Mouse (Mus musculus) granulocyte monocyte progenitor cell, adult 5-6 weeks (primary cell): Measurements from ENCODE around the gene H1f0. TPM values are rescaled to one million over a fixed set of nuclear protein-coding genes. Genes with fewer than 3 reads are reported as not detected.

Experiments used
- ATAC-seq: replicated peaks from 2 replicates; pipeline ENCODE4 v1.8.0; 2016; ENCODE audit warnings: mild to moderate bottlenecking, moderate TSS enrichment, inconsistent platforms; ENCODE audit not compliant: poor library complexity, severe bottlenecking
- total RNA-seq, 2 experiments: library from RNA; stranded (forward) in 1 of 2; stranded (reverse) in 1 of 2; fragments of 200-712, 200-1000 nt in 1 of 2; fragments of >200 nt in 1 of 2; fragmentation: Nextera tagmentation in 1 of 2; gene quantifications; 2 replicates each; pipeline ENCODE4 v1.2.3; 2014 to 2017

The H1f0 gene
- total RNA-seq (2014; fragmentation: Nextera tagmentation) (10.6 and 17.0 TPM in 2 replicates), total RNA-seq (2017) (19.6 and 24.4 TPM in 2 replicates)

GRCm38 (mm10) chr15:79028237-79028738 is at the start of gene H1f0:
Gene H1f0 (plus strand): TSS chr15:79028450.
- peak; percentile 69 for ATAC-seq

- peak; percentile 55 for ATAC-seq
These were observed 49.4 kb upstream of the H1f0 start for GRCm38 (mm10) chr15:78978875-78979274.

DNA sequence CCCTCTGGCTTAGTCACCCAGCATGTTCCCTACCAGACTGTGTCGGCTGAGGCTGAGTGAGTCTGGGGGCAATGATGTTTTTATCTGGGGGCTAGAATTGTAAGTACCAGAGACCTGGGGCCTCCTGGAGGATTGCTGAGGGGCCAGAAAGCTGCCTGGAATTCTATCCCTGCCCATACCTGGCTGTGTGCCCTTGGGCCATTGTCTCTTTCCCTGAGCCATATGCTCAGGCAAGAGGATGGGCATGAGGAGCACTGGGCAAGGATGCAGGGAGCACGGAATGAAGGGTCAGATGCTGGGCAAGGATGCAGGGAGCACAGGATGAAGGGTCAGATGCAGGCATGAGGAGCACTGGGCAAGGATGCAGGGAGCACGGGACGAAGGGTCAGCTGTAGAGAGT is 48.2 kb upstream of the H1f0 start:
- no peak for ATAC-seq

DNA sequence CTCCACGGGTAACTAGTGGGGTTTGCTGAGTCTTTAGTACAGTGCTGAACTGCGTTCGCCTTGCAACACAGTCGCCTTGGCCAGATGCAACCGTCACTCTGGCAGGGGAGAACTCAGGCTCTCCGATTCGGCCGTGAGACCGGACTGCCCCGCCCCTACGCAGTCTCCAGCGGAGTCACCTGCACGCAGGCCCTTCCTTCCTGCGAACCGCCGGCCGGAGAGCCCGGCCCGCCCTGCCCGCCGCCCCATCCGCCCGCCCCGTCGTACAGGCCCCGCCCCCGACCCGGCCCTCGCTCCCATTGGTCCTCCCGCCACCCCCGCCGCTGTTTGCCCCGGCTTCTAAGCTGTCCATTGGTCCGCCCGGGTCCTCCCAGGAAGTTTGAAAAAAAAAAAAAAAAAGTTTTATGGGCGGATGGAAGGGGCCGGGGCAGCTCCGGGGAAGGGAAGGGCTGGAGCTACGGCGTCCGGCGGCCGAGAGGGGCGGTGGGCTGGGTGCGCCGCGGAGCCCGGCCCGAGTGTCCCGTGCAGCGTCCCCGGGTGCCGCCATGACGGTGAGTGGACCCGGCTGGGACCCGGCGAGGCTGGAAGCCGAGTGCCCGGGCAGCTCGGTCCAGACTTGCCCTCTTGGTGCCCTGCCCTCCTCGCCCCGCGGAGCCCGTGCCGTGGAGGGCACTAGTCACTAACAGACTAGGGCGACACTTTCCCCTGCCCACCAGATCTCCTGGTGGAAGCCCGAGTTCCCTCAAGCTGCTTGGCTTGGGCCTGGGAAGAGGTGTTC is 45.4 kb upstream of the H1f0 start:
- peak; percentile 69 for ATAC-seq

DNA sequence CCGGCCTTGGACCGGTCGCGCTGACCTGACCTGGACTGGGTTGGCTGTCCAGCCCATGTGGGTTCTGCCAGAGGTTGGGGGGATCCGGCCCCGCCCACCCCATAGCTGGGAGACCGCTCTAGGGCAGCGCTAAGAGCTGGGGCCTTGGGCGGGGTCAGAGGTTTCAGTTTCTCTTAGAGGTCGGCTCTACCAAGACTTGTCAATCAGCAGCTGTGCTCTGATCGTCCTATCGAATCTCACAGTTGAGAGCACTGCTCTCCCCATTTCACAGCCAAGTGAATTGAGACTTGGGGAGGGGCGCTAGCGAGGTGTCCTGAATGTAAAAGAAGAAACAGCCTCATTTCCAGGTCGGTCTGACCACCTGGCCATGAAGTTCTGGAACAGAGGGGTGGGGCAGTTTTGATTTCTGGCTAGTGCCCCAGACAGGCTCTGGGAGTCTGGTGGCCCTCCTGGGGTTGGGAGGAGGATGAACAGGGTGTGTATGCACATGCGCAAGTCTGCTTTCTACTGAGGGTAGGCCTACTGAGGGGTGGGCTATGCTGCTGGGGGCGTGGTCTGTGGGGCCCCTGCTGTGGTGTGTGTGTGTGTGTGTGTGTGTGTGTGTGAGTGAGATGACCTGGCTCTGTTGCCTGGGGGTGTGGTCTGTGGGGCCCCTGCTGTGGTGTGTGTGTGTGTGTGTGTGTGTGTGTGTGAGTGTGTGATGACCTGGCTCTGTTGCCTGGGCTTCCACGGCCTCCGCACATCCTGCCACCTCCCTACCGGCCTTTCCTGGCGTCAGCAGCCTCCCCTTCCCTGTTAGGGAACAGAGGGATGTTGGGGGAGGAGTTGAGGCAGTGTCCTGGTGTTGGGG is 44.6 kb upstream of the H1f0 start:
- ATAC-seq = peak; percentile 48

DNA sequence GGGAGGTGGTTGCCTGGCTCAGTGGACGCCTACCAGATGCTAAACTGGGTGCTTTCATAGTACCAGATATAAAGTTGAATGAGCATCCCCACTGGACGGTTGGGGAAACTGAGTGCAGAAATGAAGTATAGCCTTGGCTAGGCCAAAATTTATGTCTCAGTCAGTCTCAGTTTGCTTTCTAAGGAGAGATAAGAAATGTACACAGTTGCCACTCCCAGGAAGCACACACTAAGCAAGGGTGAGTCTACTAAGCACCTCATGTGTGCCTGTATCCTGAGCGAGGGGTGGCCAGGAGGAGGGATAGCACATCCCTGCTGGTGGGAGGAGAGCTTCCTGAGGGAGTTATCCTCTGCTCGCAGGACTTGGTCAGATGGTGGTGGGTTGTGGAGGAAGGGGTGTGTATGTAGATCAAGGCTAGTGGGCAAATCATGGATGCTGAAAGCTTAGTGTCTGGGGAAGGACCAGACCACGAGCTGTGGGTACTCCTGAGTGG is 43.9 kb upstream of the H1f0 start:
- no peak for ATAC-seq

GRCm38 (mm10) chr15:78986536-78987220 is 41.6 kb upstream of the H1f0 start:
- ATAC-seq = no peak

DNA sequence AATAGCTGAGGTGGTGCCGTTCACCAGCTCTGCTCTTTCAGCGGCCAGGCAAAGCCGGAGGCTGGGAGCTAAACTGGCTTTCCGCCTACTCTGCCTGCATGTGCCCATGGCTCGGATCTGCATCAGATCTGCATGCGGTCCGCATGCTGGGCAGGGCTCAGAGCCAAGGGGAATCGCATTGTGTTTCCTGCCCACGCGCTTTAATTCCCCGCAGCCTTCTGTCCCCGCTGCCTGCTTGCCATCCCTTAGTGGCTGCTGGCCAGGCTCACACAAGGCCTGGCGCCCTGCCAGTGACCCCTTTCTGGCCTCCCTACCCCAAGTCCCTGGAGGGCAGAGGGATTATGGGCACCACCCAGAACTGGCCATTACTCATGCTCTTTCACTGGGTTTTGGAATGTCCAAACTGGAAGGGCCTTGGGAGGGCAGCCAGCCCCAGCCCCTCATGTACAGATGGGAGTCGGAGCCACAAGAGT is 39.7 kb upstream of the H1f0 start:
- no peak for ATAC-seq

DNA sequence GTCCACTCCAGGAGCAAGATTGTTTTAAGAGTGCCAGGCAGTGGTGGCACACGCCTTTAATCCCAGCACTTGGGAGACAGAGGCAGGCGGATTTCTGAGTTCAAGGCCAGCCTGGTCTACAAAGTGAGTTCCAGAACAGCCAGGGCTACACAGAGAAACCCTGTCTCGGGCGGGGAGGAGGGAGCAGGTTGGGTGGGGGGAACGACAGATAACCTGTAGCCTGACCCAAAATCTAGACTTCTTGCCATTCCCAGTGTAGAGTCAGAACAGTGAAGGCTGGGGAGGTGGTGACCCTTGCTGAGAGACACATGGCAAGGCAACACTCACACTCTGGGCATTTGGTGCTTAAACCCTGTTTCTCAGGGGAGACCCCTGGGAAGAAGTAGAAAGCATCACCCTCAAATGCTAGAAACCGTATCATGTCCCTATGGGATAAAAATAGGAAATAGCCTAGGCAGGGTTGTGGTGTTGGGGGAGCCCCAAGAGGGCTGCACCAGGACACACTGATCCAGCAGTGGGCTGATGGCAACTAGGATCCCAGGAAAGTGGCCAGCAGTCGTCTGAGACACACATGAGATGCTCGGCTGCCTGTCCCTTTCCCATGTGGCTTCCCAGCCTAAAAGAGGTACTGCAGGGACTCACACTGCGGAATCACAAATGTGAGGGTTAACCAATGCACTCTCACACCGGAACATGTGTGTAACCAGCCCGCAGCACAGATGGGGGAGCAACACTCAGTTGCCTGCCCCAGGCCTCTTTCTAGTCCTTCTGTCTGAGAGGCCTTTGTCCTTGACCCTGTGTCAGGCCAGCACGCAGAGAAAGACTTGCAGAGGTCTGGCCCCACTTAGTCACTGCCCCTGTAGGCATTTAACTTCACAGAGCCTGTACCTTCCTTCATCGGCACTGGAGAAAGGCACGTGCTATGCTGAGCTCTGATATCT is 38.8 kb upstream of the H1f0 start:
- no peak for ATAC-seq

DNA sequence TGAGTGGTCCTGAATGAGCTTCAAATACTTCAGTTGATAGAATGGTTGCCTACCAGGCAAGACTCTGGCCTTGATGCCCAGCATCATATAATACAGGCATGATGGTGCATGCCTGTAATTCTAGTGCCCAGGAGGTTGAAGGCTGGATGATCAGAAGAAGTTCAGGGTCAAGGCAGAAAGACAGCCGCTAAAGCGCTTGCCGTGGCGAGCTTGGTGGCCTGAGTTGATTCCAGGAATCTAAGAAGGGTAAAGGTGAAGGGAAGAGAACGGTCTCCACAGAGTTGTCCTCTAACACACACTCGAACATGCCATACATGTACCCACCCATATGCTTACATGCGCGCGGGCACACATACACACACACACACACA is 38.2 kb upstream of the H1f0 start:
- no peak for ATAC-seq

DNA sequence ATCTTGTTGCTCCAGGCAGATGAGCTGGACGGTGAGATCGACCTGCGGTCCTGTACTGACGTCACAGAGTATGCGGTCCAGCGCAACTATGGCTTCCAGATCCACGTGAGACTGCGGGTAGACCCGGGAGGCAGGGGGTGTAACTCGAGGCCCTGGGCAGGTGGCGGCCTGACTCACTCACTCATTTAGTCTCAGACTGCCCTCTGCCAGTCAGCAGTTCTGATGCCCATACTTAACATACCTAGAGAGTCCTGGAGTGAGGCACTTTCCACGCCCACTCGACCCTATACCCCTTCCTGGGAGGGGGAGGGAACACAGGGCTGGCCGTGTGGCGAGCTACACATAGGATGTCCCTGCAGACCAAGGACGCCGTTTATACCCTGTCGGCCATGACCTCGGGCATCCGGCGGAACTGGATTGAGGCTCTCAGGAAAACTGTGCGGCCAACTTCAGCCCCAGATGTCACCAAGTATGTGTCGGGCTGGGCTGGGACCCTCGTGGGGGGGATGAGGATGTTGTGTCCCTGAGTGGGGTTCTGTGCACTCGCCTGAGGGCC is 37.2 kb upstream of the H1f0 start:
- no peak for ATAC-seq

DNA sequence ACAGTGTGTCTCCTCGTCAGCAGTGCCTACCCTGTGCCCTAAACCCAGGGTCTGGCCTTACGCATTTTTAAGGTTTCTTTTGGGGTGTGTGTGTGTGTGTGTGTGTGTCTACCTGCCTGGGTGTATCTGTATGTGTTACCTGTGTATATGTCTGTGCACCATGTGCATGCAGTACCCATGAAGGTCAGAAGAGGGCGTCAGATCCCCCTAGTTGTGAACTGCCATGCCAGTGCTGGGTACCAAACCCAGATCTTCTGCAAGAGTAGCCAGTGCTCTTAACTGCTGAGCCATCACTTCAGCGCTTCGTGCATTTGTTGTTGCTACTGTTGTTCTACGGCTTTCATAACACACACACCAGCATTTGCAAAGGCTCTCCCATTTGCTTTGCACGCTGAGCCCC is 36.0 kb upstream of the H1f0 start:
- ATAC-seq = no peak

GRCm38 (mm10) chr15:78992925-78993324 is 35.3 kb upstream of the H1f0 start:
- no peak for ATAC-seq

DNA sequence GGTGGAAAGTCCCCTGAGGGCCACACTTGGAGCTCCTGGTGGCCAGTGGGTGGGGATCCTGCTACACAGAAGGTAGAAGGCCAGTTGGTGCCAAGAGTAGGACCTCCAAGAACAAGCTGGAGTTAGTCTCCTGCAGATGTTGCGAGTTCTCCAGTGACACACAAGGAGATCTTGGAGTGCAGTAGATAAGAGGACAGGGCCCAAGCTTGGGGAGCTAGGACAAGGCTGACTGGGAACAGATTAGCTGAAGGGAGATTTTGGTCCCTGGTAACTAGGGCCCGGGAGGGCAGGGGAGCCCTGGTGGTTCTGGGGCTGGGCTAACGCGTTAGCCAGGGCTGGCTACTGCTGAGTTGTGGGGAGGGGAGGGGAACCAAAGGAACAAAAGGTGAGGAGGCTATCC is 32.3 kb upstream of the H1f0 start:
- ATAC-seq = no peak

DNA sequence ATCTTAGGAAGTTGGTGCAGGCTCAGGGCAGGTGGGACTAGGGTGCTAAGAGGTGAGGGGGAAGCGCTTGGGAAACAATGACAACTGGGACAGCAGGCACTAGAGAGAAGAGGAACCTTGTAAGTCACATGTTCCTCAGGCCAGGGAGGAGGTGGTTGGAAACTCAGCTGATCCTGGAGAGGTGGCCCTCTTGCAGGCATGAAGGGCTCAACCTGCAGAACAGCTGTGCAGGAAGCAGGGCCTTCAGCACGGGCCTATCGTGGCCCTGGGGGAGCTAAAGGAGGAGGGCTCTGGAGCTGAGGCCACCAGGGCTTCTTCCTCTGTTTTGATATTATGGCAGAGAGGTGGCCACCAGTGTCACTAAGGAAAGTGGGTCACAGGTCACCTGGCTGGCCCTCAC is 31.6 kb upstream of the H1f0 start:
- ATAC-seq = peak; percentile 55

- no peak for ATAC-seq
These were observed 29.9 kb upstream of the H1f0 start for GRCm38 (mm10) chr15:78998348-78998747.

- no peak for ATAC-seq
These were observed 28.7 kb upstream of the H1f0 start for GRCm38 (mm10) chr15:78999586-78999985.

DNA sequence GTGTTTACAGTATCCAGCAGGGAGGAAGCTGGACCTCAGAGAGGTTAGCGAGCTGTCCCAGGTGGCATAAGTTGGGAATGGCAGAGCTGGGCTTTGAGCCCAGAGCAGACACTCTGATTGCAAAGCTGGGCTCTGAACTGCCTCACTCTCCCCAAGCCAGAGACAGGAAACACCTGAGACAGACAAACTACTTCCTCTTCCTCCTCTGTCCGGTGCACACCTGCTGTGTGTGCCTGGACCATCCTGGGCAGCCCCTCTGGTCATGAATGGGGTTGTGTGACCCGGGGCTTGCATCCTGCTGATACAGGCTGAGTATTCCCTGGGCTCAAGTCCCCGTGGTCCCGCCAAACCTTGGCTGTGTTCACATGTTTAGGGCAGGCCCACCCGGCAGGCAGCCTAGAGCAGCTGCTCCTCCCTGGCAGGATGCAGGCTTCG is 27.9 kb upstream of the H1f0 start:
- no peak for ATAC-seq

DNA sequence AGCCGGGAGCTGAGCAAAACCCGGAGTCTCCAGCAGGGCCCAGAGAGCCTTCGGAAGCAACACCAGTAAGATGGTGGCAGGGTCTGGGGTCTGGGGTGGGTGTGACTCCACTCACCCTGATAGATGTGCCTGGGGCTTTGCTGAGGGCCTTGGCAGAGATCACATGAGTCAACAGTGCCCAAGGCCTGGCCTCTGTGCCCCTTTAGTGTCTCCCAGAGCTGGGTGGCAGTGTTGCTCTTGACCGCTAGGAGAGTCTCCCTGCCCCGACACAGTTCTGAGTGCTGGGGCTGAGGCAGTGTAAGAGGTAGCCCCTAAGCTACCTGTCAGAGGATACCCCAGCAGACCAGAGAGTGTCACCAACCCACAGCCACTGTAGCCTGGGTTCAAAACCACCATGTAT is 26.7 kb upstream of the H1f0 start:
- no peak for ATAC-seq
